Mouse (Mus musculus): ENCODE measurements at regions not wholly inside any gene's neighbourhood (a gene's known extent, or its start where the extent isn't known, plus 50 kb on each side); places are given as distances from the start of the nearest gene placed in this dataset.
"Not testable (repeated sequence)": the region's sequence is repeated elsewhere in the genome, so short reads cannot be mapped to it uniquely, and the experiment has no call there.

DNA sequence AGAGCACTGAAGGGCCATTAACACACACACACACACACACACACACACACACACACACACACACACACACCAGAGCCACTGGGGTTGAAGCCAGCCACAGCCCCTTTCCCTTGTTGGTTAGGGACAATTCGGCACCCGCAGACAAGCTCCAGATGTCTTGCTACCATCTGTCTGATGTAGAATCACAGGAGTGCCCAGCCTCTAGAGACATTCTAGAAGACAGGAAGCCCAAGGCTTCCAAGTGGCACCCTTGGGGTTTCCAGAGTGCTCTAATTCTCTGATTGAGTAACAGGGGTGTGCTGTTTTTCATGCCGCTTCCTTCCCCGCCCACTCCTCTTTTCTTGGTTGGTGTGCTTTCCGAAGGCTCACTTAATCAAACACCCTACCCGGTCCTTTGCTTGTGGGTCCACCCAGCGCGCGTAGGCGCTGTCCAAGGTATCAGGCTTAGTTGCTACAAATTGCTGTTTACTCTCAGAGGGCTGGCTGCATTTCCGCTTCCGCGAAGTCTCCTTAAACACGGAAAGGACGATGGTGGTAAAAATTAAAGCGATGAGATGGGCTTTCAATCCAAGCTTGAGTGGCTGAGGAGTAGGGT, 59.5 kb upstream of the Zbtb18 start:
- peak; percentile 7 for DNase-seq

DNA sequence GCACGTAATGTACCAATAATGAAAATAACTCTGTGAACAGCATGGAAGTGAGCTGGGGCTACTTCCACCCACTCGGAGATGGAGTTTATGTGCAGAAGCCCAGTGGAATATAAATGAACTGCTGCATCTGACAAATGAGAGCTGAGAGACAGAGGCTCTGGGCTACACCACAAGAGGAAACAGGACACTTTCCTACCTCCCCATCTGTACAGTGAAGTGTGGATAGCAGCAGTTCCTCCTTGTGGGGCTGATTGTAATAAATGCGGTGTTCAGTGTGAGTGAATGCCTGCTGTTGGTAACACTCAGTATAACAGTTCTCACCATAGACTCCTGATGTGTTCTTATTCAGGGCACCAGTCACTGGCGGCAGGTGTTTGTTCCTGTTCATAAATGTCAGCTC, 60.0 kb upstream of the Zbtb18 start:
- DNase-seq: no peak

GRCm38 (mm10) chr1:177378112-177378511, 64.0 kb upstream of the Zbtb18 start:
- no peak for DNase-seq

DNA sequence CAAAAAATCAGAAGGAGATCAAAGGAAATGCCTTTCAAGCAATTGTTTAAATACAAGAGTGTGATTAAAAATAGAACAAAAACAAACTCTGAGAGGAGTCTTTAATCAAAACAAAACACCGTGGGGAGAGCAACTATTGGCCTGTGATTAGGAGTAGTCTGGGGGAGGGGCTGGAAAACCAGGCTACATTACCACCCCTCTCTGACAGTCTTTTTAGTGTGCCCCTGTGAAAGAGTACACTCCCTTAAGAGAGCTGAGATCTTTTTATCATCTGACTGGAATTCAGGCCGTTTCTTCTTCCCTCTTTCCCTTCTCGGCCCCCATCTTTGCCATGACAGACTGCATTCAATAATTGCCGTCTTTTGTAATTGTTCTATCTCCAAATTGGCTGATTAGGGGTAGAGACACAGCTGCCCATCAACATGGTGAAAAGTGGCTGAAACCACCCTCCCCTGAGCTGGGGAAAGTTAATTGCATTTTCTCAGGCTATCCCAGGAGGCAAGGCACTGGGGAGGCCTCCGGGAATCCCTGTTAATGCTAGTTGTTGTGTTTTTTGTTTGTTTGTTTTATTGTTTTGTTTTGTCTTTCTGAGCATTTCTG, 68.8 kb upstream of the Zbtb18 start:
- DNase-seq: no peak

DNA sequence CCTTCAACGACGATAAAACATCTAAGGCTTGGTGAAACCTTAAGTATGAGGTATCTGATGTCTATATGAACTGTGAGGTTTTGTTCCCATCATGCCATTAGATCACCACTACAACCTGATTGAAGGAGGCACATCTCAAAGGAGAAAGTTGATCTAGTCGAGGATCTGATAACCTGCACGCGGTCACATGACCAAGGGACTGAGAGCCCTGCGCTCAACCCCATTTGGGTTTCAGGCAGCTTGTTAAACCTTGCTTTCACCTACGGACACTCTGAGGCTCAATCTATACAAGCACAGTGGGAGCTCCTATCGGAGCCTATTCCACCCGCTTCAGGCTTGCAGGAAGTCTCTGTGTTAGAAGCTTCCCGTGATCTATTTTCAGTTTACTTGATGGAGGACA, 70.1 kb upstream of the Zbtb18 start:
- DNase-seq: no peak

GRCm38 (mm10) chr1:177367864-177368610, 74.1 kb upstream of the Zbtb18 start:
- no peak for DNase-seq

GRCm38 (mm10) chr1:177366914-177367313, 75.2 kb upstream of the Zbtb18 start:
- DNase-seq: no peak

DNA sequence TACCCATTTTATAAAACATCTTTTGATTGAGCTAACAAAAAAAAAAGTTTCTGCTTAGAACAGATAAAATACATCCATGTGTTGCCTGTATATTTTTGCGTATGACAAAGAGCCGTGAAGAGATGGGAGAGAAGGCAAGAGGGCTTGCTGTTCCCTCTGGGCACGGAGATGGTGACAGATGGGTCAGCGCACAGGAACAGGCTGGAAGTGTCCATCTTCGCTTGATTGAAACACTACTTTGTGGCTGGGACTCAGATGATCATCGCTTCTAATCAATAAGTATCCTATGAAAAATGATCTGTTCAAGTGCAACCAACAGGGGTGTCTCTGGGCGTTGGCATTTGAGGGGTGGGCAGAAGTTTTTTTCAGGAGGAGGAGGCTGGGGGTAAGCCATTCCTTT, 75.7 kb upstream of the Zbtb18 start:
- DNase-seq: no peak

GRCm38 (mm10) chr1:177364355-177364754, 77.8 kb upstream of the Zbtb18 start:
- no peak for DNase-seq

GRCm38 (mm10) chr1:177362398-177362797, 79.8 kb upstream of the Zbtb18 start:
- no peak for DNase-seq

DNA sequence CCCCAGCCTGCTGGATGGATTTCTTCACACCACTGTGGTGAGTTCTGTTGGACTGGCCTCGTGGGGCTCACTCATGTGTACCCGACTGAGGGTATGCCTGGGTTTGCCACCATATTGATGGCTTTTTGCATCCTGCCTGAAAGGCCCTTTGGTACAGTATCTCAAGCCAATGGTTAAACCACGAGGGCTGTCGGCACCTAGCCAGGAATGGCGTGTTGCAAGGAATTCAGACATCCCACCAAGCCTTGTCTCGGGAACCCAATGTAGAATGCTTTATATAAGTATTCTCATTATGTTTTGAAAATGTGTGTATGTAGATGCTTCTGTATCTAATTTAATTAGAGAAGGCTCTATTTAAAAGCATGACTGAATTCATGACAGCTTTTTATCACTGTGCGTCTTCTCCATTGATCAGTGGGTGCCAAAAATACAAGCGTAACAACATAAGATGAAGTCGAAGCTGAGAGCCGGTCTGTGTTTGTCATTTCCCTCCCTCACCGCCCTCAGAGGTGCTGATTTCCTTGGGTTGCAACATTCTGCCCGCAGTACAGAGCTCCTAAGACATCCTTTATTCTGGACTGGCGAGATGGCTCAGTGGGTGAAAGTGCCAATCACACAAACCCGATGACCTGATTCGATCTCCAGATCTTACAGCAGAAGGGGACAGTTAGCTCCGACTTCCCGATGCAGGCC, 90.5 kb upstream of the Akt3 start:
- no peak for DNase-seq

GRCm38 (mm10) chr1:177347208-177347607, 89.2 kb upstream of the Akt3 start:
- no peak for DNase-seq

DNA sequence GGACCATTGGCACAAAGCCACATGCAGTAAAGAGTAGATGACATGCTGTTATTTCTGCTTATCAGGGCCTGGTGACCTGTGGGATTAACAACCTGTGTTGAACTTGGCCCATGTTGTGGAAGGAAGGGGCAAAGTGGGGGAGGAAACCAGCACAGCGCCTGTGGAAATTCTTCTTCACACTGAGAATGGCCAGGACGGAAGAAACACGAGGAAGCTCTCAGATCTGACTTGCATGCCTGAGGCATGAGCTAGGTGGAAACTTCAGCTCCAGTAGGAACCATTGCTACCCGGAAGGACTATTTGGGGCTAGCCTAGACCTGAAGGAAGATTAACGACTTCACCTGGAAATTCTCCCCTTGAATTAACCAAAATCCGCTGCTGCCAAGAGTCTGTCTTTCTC, 88.5 kb upstream of the Akt3 start:
- no peak for DNase-seq

- no peak for DNase-seq
Measured at GRCm38 (mm10) chr1:177345540-177345939, 87.5 kb upstream of the Akt3 start.

DNA sequence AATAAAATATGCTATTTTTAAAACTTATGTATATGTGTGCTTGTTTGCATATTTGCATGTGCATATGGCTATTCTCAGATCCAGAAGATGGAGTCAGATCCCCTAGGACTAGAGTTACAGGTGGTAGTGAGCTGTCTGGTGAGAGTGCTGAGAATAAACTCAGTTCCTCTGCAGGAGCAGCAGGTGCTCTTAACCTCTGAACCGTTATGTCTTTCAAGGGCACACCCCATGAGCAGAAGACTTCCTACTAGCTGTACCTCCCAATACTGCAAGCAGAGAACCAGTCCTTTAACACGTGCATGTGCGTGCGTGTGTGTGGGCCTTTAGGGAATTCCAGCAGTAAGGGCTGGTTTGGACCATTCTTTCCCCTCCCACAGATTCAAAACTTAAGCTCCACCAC, 85.9 kb upstream of the Akt3 start:
- DNase-seq: no peak

DNA sequence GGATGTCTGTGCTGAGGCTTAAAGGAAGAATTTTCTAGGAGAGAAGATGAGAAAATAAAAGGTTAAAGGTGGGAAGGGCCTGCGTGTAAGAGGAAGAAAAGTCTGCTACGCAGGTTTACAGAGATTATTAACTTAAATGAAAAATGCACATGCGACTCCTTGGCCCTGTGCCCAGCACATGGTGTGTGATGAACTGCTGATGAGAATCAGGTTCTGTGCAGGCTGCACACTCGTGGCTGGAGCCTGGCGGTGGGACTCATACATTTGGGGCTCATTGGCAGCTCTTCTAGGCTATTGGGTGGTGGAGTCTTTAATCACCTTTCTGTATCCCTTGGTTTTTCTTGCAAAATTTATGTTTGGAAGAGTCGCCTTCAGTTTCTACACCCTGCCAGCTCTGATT, 85.1 kb upstream of the Akt3 start:
- no peak for DNase-seq

GRCm38 (mm10) chr1:177340232-177340631, 82.2 kb upstream of the Akt3 start:
- DNase-seq: no peak

- DNase-seq: not testable (repeated sequence)
Measured at GRCm38 (mm10) chr1:177339207-177339787, 81.3 kb upstream of the Akt3 start.

GRCm38 (mm10) chr1:177338466-177339206, 80.6 kb upstream of the Akt3 start:
- peak; percentile 62 for DNase-seq

- DNase-seq: no peak
Measured at GRCm38 (mm10) chr1:177337756-177338155, 79.8 kb upstream of the Akt3 start.

GRCm38 (mm10) chr1:177337141-177337540, 79.1 kb upstream of the Akt3 start:
- no peak for DNase-seq

DNA sequence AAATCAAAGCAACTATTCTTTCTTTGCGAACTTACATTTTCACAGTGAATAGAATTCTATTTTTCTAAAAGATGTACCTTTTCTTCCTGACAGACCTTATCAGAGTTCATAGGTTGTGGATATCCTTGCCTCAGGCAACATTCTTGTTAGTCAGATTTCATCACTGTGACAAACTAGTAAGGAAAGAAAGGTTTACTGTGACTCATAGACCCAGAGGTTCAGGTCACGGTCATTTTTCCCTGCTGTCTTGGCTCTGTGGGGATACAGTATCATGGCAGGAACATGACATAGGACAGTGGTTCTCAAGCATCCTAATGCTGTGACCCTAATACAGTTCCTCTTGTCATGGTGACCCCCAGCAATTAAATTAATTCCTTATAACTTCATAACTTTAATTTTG, 78.4 kb upstream of the Akt3 start:
- DNase-seq: no peak
